Mouse (Mus musculus): ENCODE measurements around the gene Shisa2.

DNA sequence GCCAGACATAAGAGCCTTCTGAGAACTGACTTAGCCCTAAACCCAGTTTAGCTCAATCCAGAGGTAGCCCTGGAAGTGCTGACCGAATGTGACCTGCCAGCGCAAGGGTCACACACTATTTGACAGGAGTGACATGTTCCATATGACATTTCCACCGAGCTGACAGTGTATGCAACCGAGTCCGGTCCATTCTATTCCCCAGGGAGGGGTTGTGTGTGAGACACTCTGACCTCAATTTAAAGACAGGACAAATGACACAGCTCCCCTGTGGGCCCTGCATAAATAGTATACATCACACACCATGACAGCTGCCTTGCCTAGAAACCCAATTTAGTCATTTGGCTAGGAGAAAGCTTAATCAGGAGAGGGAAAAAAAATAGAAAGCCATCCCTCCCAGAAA, 16.7 kb downstream of the Shisa2 start:
- no peak for TF ChIP-seq CTCF (IDR thresholded peaks at IDR 0.05; ENCODE audit: low read depth)
- TF ChIP-seq EP300 (IDR thresholded peaks at IDR 0.05; ENCODE audit: low read depth): no peak

Data from liver, embryonic 14.5 days (tissue).